Mouse (Mus musculus) effector memory CD4-positive, alpha-beta T cell, adult 5 months (primary cell): ENCODE data around the gene Gm20716. TPM values are rescaled to one million over a fixed set of nuclear protein-coding genes. Genes with fewer than 3 reads are reported as not detected.

Experiments
- polyA plus RNA-seq: library from polyadenylated mRNA; unstranded; fragments of 100-300 nt; shearing (Covaris generic); gene quantifications from one replicate; pipeline ENCODE4 v1.2.1, GENCODE M21; 2017

The Gm20716 gene
- polyA plus RNA-seq: 20.9 TPM

GRCm38 (mm10) chr2:168230026-168230728 is at the start of gene Gm20716, which contains the start of the genes Dpm1 and Mocs3:
TSS of gene Gm20716 (minus strand) at chr2:168230364.
TSS of gene Dpm1 (minus strand) at chr2:168230591.
TSS of gene Mocs3 (plus strand) at chr2:168230622.

GRCm38 (mm10) chr2:168206725-168207644 is 23.2 kb downstream of the Gm20716 start, which contains the start of gene Adnp:
TSS of gene Adnp (minus strand) at chr2:168207112.

Other genes starting within 250 kb of the Gm20716 start
- 1.4 TPM for gene Ripor3, start 219.7 kb downstream of the Gm20716 start, polyA plus RNA-seq
- gene Pard6b, start 149.4 kb downstream of the Gm20716 start, polyA plus RNA-seq: 3.0 TPM
- gene Adnp, start 23.3 kb downstream of the Gm20716 start, polyA plus RNA-seq: 20.2 TPM
- 91.9 TPM for gene Dpm1, start 227 bp upstream of the Gm20716 start, polyA plus RNA-seq
- 8.1 TPM for gene Mocs3, start 258 bp upstream of the Gm20716 start, polyA plus RNA-seq
- not detected for gene Kcng1, start 51.4 kb upstream of the Gm20716 start, polyA plus RNA-seq